Mouse (Mus musculus) heart, adult 2 months (tissue): ENCODE results near the gene Dohh. TPM values are rescaled to one million over a fixed set of nuclear protein-coding genes. Genes with fewer than 3 reads are reported as not detected.
A peak's percentile ranks its signal among the peaks of the same experiment; 100 is the strongest.

Source experiments
- DNase-seq, 2 experiments: peaks; one replicate each; pipeline ENCODE4 v3.0.0; 2021
- H3K27ac ChIP-seq: fragments of 200-600 bp; 2 replicates; pipeline ENCODE4 v1.8.1; 2022
- H3K27me3 ChIP-seq: fragments of 200-500 bp; 2 replicates; pipeline ENCODE4 v1.6.1; 2012; ENCODE audit warnings: mild to moderate bottlenecking, low read length, inconsistent platforms, mixed read lengths; ENCODE audit not compliant: control insufficient read depth, insufficient read depth
- H3K36me3 ChIP-seq: fragments of 200-500 bp; 2 replicates; pipeline ENCODE4 v1.6.1; 2012; ENCODE audit warnings: low read length, inconsistent platforms; ENCODE audit not compliant: control insufficient read depth, insufficient read depth
- H3K4me1 ChIP-seq: fragments of 200-500 bp; 2 replicates; pipeline ENCODE4 v1.6.1; 2011; ENCODE audit warnings: low read length; ENCODE audit not compliant: control insufficient read depth, insufficient read depth
- H3K4me3 ChIP-seq: fragments of 200-600 bp; 2 replicates; pipeline ENCODE4 v1.8.1; 2022
- H3K79me2 ChIP-seq: fragments of 200-500 bp; replicated peaks from 2 replicates; pipeline ENCODE4 v1.6.1; 2012; ENCODE audit warnings: mild to moderate bottlenecking, inconsistent platforms, low read length, moderate library complexity, mixed read lengths; ENCODE audit not compliant: control insufficient read depth, insufficient read depth
- H3K9ac ChIP-seq: fragments of 200-500 bp; 2 replicates; pipeline ENCODE4 v1.6.1; 2012; ENCODE audit warnings: low read depth, mild to moderate bottlenecking, control low read depth, inconsistent platforms, low read length, mixed read lengths
- CTCF ChIP-seq: fragments of 200-600 bp; IDR thresholded peaks from 2 replicates; pipeline ENCODE4 v1.8.1; 2022; ENCODE audit warnings: antibody characterized with exemption, mild to moderate bottlenecking, moderate library complexity
- EP300 ChIP-seq: fragments of 200-500 bp; IDR thresholded peaks from 2 replicates; pipeline ENCODE4 v1.6.1; 2011; ENCODE audit warnings: low read depth, low read length, control low read depth; ENCODE audit not compliant: insufficient read depth
- POLR2A ChIP-seq: fragments of 200-500 bp; IDR thresholded peaks from 2 replicates; pipeline ENCODE4 v1.6.1; 2011; ENCODE audit warnings: mild to moderate bottlenecking, low read depth, low read length, control low read depth; ENCODE audit not compliant: insufficient read depth
- WGBS: fragments of 180-500 bp; shearing (Covaris S2); methylation state at CpG from one replicate; pipeline ENCODE4 v1.1.7; 2018; 5-methylcytosine and 5-hydroxymethylcytosine counted together
- intact Hi-C: fragments of 180-260 bp; cut with DNase I; formaldehyde crosslinking; loops from one replicate; pipeline ENCODE4 v1.15.1; 2025
- polyA plus RNA-seq: library from polyadenylated mRNA; depleted of rRNA; stranded (reverse); fragments of >200 nt; gene quantifications from 2 replicates; pipeline ENCODE4 v1.2.3, GENCODE M21; 2012
- total RNA-seq, 2 experiments: library from RNA; stranded (reverse); gene quantifications; 2 replicates each; pipeline ENCODE4 v1.2.3; 2021

Gene Dohh
- total and polyA plus RNA-seq, 3 experiments: 46.6 to 56.9 (median 53.8) TPM

- WGBS: 5% methylated on average over 66 of the region's 67 CpGs
- intact Hi-C loops: loop anchor here (2.0 kb wide), 1 partner anchor 54 kb away; no protein-coding TSS in a partner anchor
- no peaks in the 10 kb centered on the region; the same call in 1 of the 2 replicates for H3K79me2 ChIP-seq
- H3K9ac ChIP-seq: peak within 1 kb of the TSS; percentile 91
- DNase-seq: peak; percentile 69 to 70
- TF ChIP-seq EP300 (no peak), POLR2A (no peak), CTCF (no peak)
- no peaks in the 10 kb centered on the region for H3K36me3 ChIP-seq
- 0 out of 2 replicates have a peak, but pooled peaks cover 2% of the 10 kb centered on the region for H3K27me3 ChIP-seq
- peak within 1 kb of the TSS; percentile 71 for H3K27ac ChIP-seq
- peak within 1 kb of the TSS; percentile 61 for H3K4me3 ChIP-seq
- H3K4me1 ChIP-seq: peaks cover 7% of the 10 kb centered on the region
Observed at GRCm38 (mm10) chr10:81342686-81343505, 41.3 kb upstream of the Dohh start, which contains the start of gene Gipc3. Gene Gipc3 (minus strand): TSS chr10:81343266.

DNA sequence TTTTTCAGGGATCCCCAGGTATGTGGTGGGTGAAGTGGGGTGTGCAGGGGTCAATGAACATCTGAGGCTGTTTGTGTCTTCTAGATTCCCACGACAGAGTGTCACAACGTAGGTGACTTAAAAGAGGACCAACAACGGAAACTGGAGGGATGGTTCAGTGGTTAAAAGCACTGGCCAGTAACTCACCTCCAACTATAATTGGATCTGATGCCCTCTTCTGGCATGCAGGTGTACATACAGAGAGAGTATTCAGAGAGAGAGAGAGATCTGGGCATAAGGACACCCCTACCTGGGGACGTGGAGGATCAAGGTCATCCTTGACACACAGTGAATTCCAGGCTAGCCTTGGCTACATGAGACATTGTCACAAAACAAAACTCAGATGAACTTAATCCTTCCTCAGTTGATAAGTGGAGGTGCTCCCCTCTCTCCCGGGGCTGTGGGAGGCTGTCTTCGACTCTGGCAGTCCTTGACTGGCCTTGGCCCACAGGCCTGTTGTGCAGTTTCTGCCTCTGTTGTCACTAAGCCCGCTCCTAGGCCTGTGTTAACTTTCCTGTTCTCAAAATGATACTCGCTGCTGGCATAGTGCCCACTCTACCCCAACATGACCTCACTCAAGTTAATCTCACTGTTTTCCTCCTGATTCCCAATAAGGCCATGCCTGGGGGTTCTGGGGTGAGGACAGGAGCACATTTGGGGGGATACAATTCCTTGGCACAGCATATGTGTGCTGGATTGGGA is 39.6 kb upstream of the Dohh start:
- Histone ChIP-seq H3K27me3 (0 out of 2 replicates have a peak, but pooled peaks cover 2% of the 10 kb centered on the region), H3K79me2 (no peaks in the 10 kb centered on the region; the same call in 1 of the 2 replicates), H3K27ac (no peak overlapping the region; the same call in 1 of the 2 replicates), H3K4me1 (peaks cover 9% of the 10 kb centered on the region), H3K4me3 (no peak overlapping the region), H3K36me3 (no peaks in the 10 kb centered on the region), H3K9ac (no peak overlapping the region)
- intact Hi-C loops: no loop called here
- DNase-seq: no peak
- 21% methylated on average over 8 of the region's 8 CpGs for WGBS
- TF ChIP-seq CTCF (peak; percentile 71), EP300 (no peak), POLR2A (no peak)

DNA sequence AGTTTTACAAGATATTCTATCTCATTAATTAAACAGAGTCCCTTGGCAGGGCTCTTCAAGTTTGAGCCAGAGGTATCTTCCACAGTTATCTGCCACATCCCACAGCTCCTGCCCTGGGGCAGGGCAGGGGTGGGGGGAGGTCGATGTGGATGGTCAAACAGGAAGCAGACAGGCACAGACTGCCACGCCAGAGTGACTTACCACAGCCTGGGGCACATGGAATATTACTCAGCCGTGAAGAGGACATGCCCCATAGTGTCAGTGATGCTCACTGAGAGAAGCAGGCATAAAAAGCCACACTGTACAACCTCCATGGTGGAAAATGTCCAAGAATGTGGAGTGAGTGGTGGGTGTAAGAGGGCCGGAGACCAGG is 39.1 kb upstream of the Dohh start:
- H3K27ac ChIP-seq: no peak overlapping the region
- 76% methylated on average over 4 of the region's 4 CpGs for WGBS
- no peak overlapping the region for H3K4me3 ChIP-seq
- no peak for DNase-seq
- no peaks in the 10 kb centered on the region for H3K36me3 ChIP-seq
- H3K4me1 ChIP-seq: peaks cover 9% of the 10 kb centered on the region
- TF ChIP-seq POLR2A (no peak), EP300 (no peak), CTCF (no peak)
- H3K79me2 ChIP-seq: no peaks in the 10 kb centered on the region; the same call in 1 of the 2 replicates
- no peak overlapping the region for H3K9ac ChIP-seq
- intact Hi-C loops: no loop called here
- 0 out of 2 replicates have a peak, but pooled peaks cover 2% of the 10 kb centered on the region for H3K27me3 ChIP-seq

DNA sequence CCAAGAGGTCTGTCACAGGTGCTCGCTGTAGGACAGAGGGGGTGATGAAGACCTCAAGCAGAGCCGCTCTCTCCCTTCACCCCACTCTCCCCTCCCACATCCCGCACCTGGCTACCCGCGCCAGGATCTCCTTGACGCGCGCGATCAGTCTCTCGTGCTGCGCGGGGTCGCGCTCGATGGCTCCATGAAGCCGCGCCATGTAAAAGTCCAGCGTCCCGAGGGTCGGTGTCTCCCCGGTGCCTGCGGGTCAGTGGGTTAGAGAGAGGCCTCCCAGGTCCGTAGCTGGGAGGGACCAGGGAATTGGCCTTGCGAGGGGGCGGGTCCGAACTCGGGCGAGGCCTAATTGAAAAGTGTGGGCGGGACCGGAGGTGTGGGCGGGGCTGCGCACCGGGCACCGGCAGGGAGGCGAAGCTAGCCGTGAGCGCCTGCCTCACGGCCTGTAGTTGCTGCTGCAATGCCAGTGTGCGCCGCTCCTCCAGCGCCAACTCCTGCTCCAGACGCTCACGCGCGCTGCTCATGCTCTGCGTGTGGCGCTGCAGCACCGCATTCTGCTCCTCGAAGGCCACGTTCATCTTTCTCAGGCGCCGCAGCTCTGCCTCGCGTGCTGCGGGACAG is 37.7 kb upstream of the Dohh start:
- H3K4me1 ChIP-seq: peaks cover 9% of the 10 kb centered on the region

GRCm38 (mm10) chr10:81349146-81349545 is 35.1 kb upstream of the Dohh start:
- 17% methylated on average over 12 of the region's 12 CpGs for WGBS
- peak overlapping the region; percentile 99; the same call in 1 of the 2 replicates for H3K9ac ChIP-seq
- peaks cover 8% of the 10 kb centered on the region for H3K4me1 ChIP-seq
- no peaks in the 10 kb centered on the region for H3K79me2 ChIP-seq
- H3K4me3 ChIP-seq: peak overlapping the region; percentile 97
- intact Hi-C loops: no loop called here
- peak; percentile 52 for DNase-seq
- peak overlapping the region; percentile 96 for H3K27ac ChIP-seq
- TF ChIP-seq EP300 (no peak), CTCF (no peak), POLR2A (no peak)
- no peaks in the 10 kb centered on the region for H3K36me3 ChIP-seq
- H3K27me3 ChIP-seq: no peaks in the 10 kb centered on the region

More for the DNA sequence above, 37.7 kb upstream of the Dohh start:
- intact Hi-C loops: no loop called here
- Histone ChIP-seq H3K9ac (no peak overlapping the region), H3K27me3 (0 out of 2 replicates have a peak, but pooled peaks cover 2% of the 10 kb centered on the region), H3K4me3 (no peak overlapping the region), H3K36me3 (no peaks in the 10 kb centered on the region), H3K27ac (no peak overlapping the region), H3K79me2 (no peaks in the 10 kb centered on the region; the same call in 1 of the 2 replicates)
- DNase-seq: peak in 1 of 2 experiments; percentile 50
- TF ChIP-seq POLR2A (no peak), EP300 (no peak), CTCF (no peak)
- 59% methylated on average over 55 of the region's 55 CpGs for WGBS
